ENCODE assay signal across 8 mouse cellular contexts in genomic region chr7:129592132-129592745, GRCm38 (mm10). TPM values are rescaled to one million over a fixed set of nuclear protein-coding genes. Genes with fewer than 3 reads are reported as not detected.
DNase-seq lines count a peak whose midpoint lies in the region; ATAC-seq lines count a peak whose summit lies in the region.

No protein-coding gene starts in this region.

- H3K9me3 ChIP-seq in kidney, embryonic 16.5 days (ENCODE audit: low read length): peaks cover 3% of the 10 kb centered on the region; the same call in 1 of the 2 replicates
- H3K9me3 ChIP-seq in hindbrain, embryonic 13.5 days: no peaks in the 10 kb centered on the region

- DNase-seq in kidney, postnatal 25 days: no peak
- peak; percentile 20 for DNase-seq in brain, adult 2 months (ENCODE audit: low read depth, low spot score)
- peak; percentile 15 for DNase-seq in mesoderm, embryonic 11.5 days (ENCODE audit: low read depth, low spot score)
- no peak for DNase-seq in cerebellum, adult 9-11 months
- no peak for DNase-seq in ovary, postnatal 10 days (ENCODE audit: low spot score)
- DNase-seq in lung, postnatal 14 days: no peak

- H3K27me3 ChIP-seq in kidney, embryonic 16.5 days (ENCODE audit: insufficient read depth, low read length): no peaks in the 10 kb centered on the region
- peaks cover 11% of the 10 kb centered on the region; the same call in 1 of the 2 replicates for H3K27me3 ChIP-seq in hindbrain, embryonic 13.5 days

- peaks cover 11% of the 10 kb centered on the region for H3K36me3 ChIP-seq in kidney, embryonic 16.5 days (ENCODE audit: insufficient read depth, low read length)
- peaks cover 12% of the 10 kb centered on the region; the same call in 1 of the 2 replicates for H3K36me3 ChIP-seq in hindbrain, embryonic 13.5 days

- peak overlapping the region; percentile 97 for H3K9ac ChIP-seq in kidney, embryonic 16.5 days (replicated peaks; ENCODE audit: low read length)
- peak overlapping the region; percentile 87 for H3K9ac ChIP-seq in hindbrain, embryonic 13.5 days

- peak overlapping the region; percentile 99 for H3K27ac ChIP-seq in kidney, embryonic 16.5 days (ENCODE audit: low read length)
- peak overlapping the region; percentile 93 for H3K27ac ChIP-seq in hindbrain, embryonic 13.5 days

- WGBS in kidney, embryonic 16.5 days: under 1% methylated on average over 13 of the region's 13 CpGs
- WGBS in hindbrain, embryonic 13.5 days: under 1% methylated on average over 13 of the region's 13 CpGs

- peak overlapping the region; percentile 68 for H3K4me2 ChIP-seq in kidney, embryonic 16.5 days (replicated peaks; ENCODE audit: low read depth, low read length)
- peak overlapping the region; percentile 75 for H3K4me2 ChIP-seq in hindbrain, embryonic 13.5 days

- ATAC-seq in kidney, embryonic 16.5 days (ENCODE audit: low FRiP score, low TSS enrichment): peak; percentile 49; the same call in 1 of the 2 replicates
- 0 out of 2 replicates have a peak, but pooled peaks have one; percentile 10 for ATAC-seq in hindbrain, embryonic 13.5 days (ENCODE audit: low FRiP score)

- H3K4me3 ChIP-seq in kidney, embryonic 16.5 days (ENCODE audit: low read length): peak overlapping the region; percentile 91
- H3K4me3 ChIP-seq in hindbrain, embryonic 13.5 days: peak overlapping the region; percentile 78

- peaks cover 9% of the 10 kb centered on the region for H3K4me1 ChIP-seq in kidney, embryonic 16.5 days (ENCODE audit: insufficient read depth, low read length)
- peaks cover 20% of the 10 kb centered on the region for H3K4me1 ChIP-seq in hindbrain, embryonic 13.5 days (replicated peaks)

RNA-seq across cellular contexts. Expression of gene Wdr11, which starts 0.6 kb away (rescaled TPM):
- polyA plus RNA-seq in kidney, embryonic 16.5 days (2015; fragmentation: Nextera tagmentation; extraction: Ambion mirVana): 53.6 and 56.4 TPM in 2 replicates
- 35.6 and 36.2 TPM in 2 replicates for polyA plus RNA-seq in hindbrain, embryonic 13.5 days (2015; fragmentation: Nextera tagmentation; extraction: Ambion mirVana)

Comparison
In these comparisons a context has a peak if more than half of its experiments do, and no peak if none do; other contexts are left out.
1. DNase-seq: peak in brain, adult 2 months (single experiment) and mesoderm, embryonic 11.5 days (single experiment); none in kidney, postnatal 25 days (0 of 2), cerebellum, adult 9-11 months (single experiment), ovary, postnatal 10 days (single experiment) and lung, postnatal 14 days (single experiment).